Mouse (Mus musculus) small intestine, adult 2 months (tissue): ENCODE measurements at regions not wholly inside any gene's neighbourhood (a gene's known extent, or its start where the extent isn't known, plus 50 kb on each side); places are given as distances from the start of the nearest gene placed in this dataset.
"Not testable (repeated sequence)": the region's sequence is repeated elsewhere in the genome, so short reads cannot be mapped to it uniquely, and the experiment has no call there.

Experiments used
- H3K27ac ChIP-seq: fragments of 200-500 bp; 2 replicates; pipeline ENCODE4 v1.5.1; 2012; ENCODE audit warnings: low read depth, low read length, control low read depth, inconsistent platforms; ENCODE audit not compliant: insufficient read depth
- H3K27me3 ChIP-seq: fragments of 200-500 bp; 2 replicates; pipeline ENCODE4 v1.6.1; 2012; ENCODE audit warnings: mild to moderate bottlenecking, moderate library complexity, low read length, inconsistent platforms; ENCODE audit not compliant: control insufficient read depth, insufficient read depth
- H3K36me3 ChIP-seq: fragments of 200-500 bp; 2 replicates; pipeline ENCODE4 v1.6.1; 2012; ENCODE audit warnings: mild to moderate bottlenecking, low read length, control low read depth, inconsistent platforms; ENCODE audit not compliant: control insufficient read depth, insufficient read depth
- H3K4me1 ChIP-seq: fragments of 200-500 bp; 2 replicates; pipeline ENCODE4 v1.6.1; 2012; ENCODE audit warnings: low read length, inconsistent platforms, mixed read lengths; ENCODE audit not compliant: control insufficient read depth, insufficient read depth, insufficient read length
- H3K4me3 ChIP-seq: fragments of 200-500 bp; 2 replicates; pipeline ENCODE4 v1.5.1; 2012; ENCODE audit warnings: low read depth, mild to moderate bottlenecking, control low read depth, inconsistent platforms, low read length, moderate library complexity
- CTCF ChIP-seq: fragments of 200-500 bp; IDR thresholded peaks from 2 replicates; pipeline ENCODE4 v1.5.1; 2012; ENCODE audit warnings: low read depth, mild to moderate bottlenecking, control low read depth, inconsistent platforms, low read length, moderate library complexity, mixed read lengths; ENCODE audit not compliant: insufficient replicate concordance, insufficient read length; ENCODE audit errors: extremely low read depth
- POLR2A ChIP-seq: fragments of 200-500 bp; IDR thresholded peaks from 2 replicates; pipeline ENCODE4 v1.6.1; 2012; ENCODE audit warnings: low read depth, mild to moderate bottlenecking, control low read depth, inconsistent platforms, low read length, moderate library complexity
- WGBS: fragments of 180-500 bp; shearing (Covaris S2); methylation state at CpG from one replicate; pipeline ENCODE4 v1.1.7; 2018; 5-methylcytosine and 5-hydroxymethylcytosine counted together

DNA sequence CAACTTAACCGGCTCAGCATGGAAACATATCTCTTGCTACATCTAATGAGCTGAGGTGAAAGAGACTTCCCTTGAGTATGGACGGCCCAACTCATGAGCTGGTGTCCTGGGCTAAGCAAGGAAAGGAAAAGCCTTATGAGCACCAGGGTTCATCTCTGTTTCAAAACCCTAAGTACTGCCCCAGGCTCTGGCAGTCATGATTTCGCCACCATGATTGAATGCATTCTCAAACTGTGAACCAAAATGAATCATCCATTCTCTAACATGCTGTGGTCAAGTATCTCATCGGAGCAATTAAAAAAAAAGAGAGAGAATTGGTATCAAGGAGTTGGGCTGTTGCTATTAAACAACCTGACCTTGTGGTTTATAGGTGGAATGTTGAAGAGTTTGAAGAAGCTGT lies 803.4 kb upstream of the Sox9 start:
- WGBS: 61% methylated on average over 4 of the region's 4 CpGs
- H3K4me1 ChIP-seq: no peaks in the 10 kb centered on the region
- no peak for TF ChIP-seq POLR2A
- TF ChIP-seq CTCF: no peak
- H3K27me3 ChIP-seq: no peaks in the 10 kb centered on the region
- H3K36me3 ChIP-seq: no peaks in the 10 kb centered on the region
- no peak overlapping the region for H3K27ac ChIP-seq
- no peak overlapping the region for H3K4me3 ChIP-seq

DNA sequence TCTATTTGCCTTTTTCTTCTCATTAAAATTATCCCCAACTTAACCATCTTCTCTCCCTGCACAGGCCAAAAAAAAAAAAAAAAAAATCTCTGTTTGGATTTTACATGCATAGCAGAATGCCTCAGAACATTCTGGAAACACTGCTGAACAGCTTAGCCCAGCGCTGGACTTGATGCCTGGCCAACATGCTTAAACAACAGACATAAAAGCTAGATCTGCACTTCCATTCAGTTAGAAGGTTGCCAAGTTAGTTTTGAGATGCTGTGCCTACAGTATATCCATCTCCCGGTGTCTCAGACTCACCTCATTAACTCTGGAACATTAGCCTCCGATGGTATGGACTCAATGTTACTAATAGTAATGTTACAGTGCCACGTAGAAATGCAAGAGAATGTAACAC lies 785.6 kb upstream of the Sox9 start:
- H3K4me3 ChIP-seq: no peak overlapping the region
- H3K4me1 ChIP-seq: no peaks in the 10 kb centered on the region
- no peaks in the 10 kb centered on the region for H3K27me3 ChIP-seq
- TF ChIP-seq CTCF (no peak), POLR2A (no peak)
- 76% methylated on average over 4 of the region's 4 CpGs for WGBS
- no peak overlapping the region for H3K27ac ChIP-seq
- H3K36me3 ChIP-seq: no peaks in the 10 kb centered on the region

DNA sequence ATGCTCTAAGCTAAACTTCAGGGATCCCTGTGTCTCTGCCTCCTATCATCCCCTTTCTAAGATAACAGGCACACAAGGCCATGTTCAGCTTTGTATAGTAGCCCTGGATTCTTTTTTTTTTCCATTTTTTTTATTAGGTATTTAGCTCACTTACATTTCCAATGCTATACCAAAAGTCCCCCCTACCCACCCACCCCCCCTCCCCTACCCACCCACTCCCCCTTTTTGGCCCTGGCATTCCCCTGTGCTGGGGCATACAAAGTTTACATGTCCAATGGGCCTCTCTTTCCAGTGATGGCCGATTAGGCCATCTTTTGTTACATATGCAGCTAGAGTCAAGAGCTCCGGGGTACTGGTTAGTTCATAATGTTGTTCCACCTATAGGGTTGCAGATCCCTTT lies 771.2 kb upstream of the Sox9 start:
- H3K27ac ChIP-seq, H3K27me3 ChIP-seq: not testable (repeated sequence)
- 88% methylated on average over 1 of the region's 2 CpGs for WGBS

DNA sequence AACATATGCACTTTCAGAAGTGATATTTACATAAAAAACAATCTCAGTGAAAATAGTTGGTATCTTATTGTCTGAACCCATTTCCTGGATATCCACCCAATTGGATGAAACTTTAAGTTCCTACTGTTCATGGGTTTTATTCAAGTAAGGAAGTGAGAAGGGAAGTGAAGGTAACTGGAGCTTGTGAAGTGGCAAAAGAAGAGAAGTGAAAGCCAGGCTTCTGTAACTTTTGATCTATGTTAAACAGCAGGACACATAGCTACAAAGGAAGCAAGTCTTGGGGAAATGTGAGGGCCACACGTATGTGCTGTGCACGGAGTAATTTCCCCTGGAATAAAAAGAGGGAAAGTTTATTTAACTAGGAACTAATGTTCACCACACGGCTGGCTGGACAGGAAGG lies 764.1 kb upstream of the Sox9 start:
- no peak overlapping the region for H3K4me3 ChIP-seq
- H3K27me3 ChIP-seq: no peaks in the 10 kb centered on the region
- no peaks in the 10 kb centered on the region for H3K36me3 ChIP-seq
- TF ChIP-seq POLR2A (no peak), CTCF (no peak)
- no peak overlapping the region for H3K27ac ChIP-seq
- no peaks in the 10 kb centered on the region for H3K4me1 ChIP-seq
- 77% methylated on average over 3 of the region's 3 CpGs for whole genome bisulfite sequencing

More for the DNA sequence above, 771.2 kb upstream of the Sox9 start:
- not testable (repeated sequence) for H3K4me1 ChIP-seq, H3K4me3 ChIP-seq, H3K36me3 ChIP-seq

DNA sequence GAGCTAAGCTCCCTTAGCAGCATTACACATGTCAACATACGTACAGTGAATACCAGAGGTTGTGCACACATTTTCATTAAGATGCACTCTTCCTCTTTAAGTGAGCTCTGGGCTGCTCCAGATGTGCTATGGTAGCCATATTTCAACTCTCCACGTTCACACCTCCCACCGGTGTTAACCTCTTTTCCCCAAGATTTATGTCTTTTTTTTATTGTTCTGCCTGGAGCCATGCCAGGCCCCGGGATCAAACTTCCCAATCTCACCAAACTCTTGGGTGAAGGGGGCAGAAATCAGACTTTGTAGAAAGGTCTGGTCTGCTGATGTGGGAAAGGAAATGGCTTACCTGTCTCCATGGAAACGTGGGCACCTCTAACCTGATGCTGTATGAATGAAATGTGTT lies 754.0 kb upstream of the Sox9 start:
- H3K4me1 ChIP-seq: no peaks in the 10 kb centered on the region
- 61% methylated on average over 5 of the region's 5 CpGs for WGBS
- TF ChIP-seq POLR2A: no peak
- no peak for TF ChIP-seq CTCF
- H3K36me3 ChIP-seq: no peaks in the 10 kb centered on the region
- H3K27ac ChIP-seq: no peak overlapping the region
- no peak overlapping the region for H3K4me3 ChIP-seq
- H3K27me3 ChIP-seq: no peaks in the 10 kb centered on the region

DNA sequence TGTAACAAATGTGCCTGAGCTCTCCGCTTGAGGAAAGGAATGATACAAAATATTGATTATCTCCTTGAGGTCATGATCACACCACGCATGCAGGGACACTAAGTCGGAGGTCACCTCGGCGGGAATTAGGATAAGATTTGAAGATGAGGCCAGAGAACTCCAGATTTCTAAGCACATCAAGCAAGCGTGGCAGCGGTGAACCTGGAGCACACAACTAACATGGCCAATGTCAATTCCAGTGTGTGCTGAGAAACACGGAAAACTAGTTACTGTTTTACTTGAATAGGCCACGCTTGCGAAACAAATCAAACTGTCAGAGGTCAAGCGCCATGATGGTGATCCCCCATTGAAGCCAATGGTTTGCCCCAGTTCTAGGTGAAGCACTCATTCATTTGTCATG lies 743.3 kb upstream of the Sox9 start:
- H3K27me3 ChIP-seq: no peaks in the 10 kb centered on the region
- H3K4me1 ChIP-seq: no peaks in the 10 kb centered on the region
- no peak for TF ChIP-seq POLR2A
- TF ChIP-seq CTCF: no peak
- WGBS: 92% methylated on average over 11 of the region's 11 CpGs
- H3K36me3 ChIP-seq: no peaks in the 10 kb centered on the region
- H3K27ac ChIP-seq: no peak overlapping the region
- no peak overlapping the region for H3K4me3 ChIP-seq

DNA sequence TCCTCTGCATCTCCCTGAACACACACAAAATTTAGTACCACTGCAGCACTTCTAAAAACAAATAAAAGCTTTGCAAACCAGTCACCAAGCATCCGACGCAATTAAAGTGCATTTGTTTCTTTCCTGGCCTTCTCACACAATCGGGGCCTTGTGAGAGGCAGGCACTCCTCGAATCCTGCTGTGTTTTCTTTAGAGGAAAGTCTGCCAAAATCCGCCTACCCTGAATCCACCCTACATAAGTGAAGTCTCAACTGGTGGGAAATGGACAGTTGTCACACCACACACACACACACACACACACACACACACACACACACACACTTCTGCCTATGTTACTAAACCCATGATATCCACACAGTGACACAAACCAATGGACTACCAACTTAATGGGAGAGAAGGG lies 737.6 kb upstream of the Sox9 start:
- Histone ChIP-seq H3K27ac (no peak overlapping the region), H3K36me3 (no peaks in the 10 kb centered on the region), H3K4me3 (no peak overlapping the region), H3K27me3 (no peaks in the 10 kb centered on the region), H3K4me1 (no peaks in the 10 kb centered on the region)
- 55% methylated on average over 5 of the region's 5 CpGs for whole genome bisulfite sequencing
- TF ChIP-seq CTCF: no peak
- no peak for TF ChIP-seq POLR2A

DNA sequence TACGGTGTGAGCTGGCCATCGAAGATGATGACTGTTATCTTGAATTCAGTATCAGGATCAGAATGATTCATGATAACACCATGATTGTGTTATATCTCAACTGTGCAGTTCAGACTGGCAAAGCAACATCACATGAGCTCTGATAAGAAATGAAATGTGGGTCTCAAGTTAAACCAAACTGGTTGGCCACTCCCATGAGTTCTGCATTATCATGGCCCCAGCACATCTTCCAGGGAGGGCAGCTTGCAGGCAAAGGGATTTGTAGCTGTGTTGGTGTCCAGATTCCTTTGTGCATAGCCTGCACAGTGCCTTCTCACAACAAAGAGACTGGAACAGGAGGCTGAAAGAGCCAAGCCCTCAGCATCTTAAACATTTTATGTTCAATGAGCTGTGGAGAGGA lies 736.7 kb upstream of the Sox9 start:
- no peaks in the 10 kb centered on the region for H3K4me1 ChIP-seq
- no peak for TF ChIP-seq CTCF
- TF ChIP-seq POLR2A: no peak
- H3K4me3 ChIP-seq: no peak overlapping the region
- H3K27ac ChIP-seq: no peak overlapping the region
- no peaks in the 10 kb centered on the region for H3K27me3 ChIP-seq
- H3K36me3 ChIP-seq: no peaks in the 10 kb centered on the region
- 48% methylated on average over 2 of the region's 2 CpGs for WGBS
